Mouse (Mus musculus) cortical plate, adult 2 months (tissue): Measurements from ENCODE around the gene Ppp2r1b. TPM values are rescaled to one million over a fixed set of nuclear protein-coding genes. Genes with fewer than 3 reads are reported as not detected.

Source experiments
- H3K27ac ChIP-seq: fragments of 200-500 bp; 2 replicates; pipeline ENCODE4 v1.5.1; 2012; ENCODE audit warnings: low read length, control low read depth, inconsistent platforms; ENCODE audit not compliant: insufficient read depth
- H3K4me1 ChIP-seq: fragments of 200-500 bp; 2 replicates; pipeline ENCODE4 v1.6.1; 2011; ENCODE audit warnings: low read length; ENCODE audit not compliant: control insufficient read depth, insufficient read depth
- H3K4me3 ChIP-seq: fragments of 200-500 bp; 2 replicates; pipeline ENCODE4 v1.5.1; 2011; ENCODE audit warnings: mild to moderate bottlenecking, low read length, control low read depth; ENCODE audit not compliant: insufficient read depth
- CTCF ChIP-seq: fragments of 200-500 bp; IDR thresholded peaks from 2 replicates; pipeline ENCODE4 v1.5.1; 2011; ENCODE audit warnings: mild to moderate bottlenecking, control low read depth, low read length; ENCODE audit not compliant: insufficient read depth; ENCODE audit errors: extremely low read depth
- POLR2A ChIP-seq: fragments of 200-500 bp; IDR thresholded peaks from 2 replicates; pipeline ENCODE4 v1.6.1; 2011; ENCODE audit warnings: mild to moderate bottlenecking, low read length, control low read depth; ENCODE audit not compliant: insufficient read depth; ENCODE audit errors: extremely low read depth
- polyA plus RNA-seq: library from polyadenylated mRNA; depleted of rRNA; stranded (reverse); fragments of >200 nt; gene quantifications from 2 replicates; pipeline ENCODE4 v1.2.3, GENCODE M21; 2012; rRNA removed

Ppp2r1b gene
- polyA plus RNA-seq, 1 experiment: 14.9 TPM

- TF ChIP-seq POLR2A (no peak), CTCF (no peak)
- H3K4me3 ChIP-seq: no peak overlapping the region
- no peaks in the 10 kb centered on the region for H3K4me1 ChIP-seq
- no peak overlapping the region for H3K27ac ChIP-seq
Measured at GRCm38 (mm10) chr9:50925801-50926200, 80.7 kb downstream of the Ppp2r1b start.

- H3K4me1 ChIP-seq: no peaks in the 10 kb centered on the region
- no peak overlapping the region for H3K27ac ChIP-seq
- no peak overlapping the region for H3K4me3 ChIP-seq
- TF ChIP-seq POLR2A: no peak
- no peak for TF ChIP-seq CTCF
Measured at GRCm38 (mm10) chr9:50929986-50930385, 84.9 kb downstream of the Ppp2r1b start.

- H3K27ac ChIP-seq: no peak overlapping the region
- TF ChIP-seq CTCF: no peak
- no peak for TF ChIP-seq POLR2A
- peaks cover 1% of the 10 kb centered on the region; the same call in 1 of the 2 replicates for H3K4me1 ChIP-seq
- H3K4me3 ChIP-seq: no peak overlapping the region
Measured at GRCm38 (mm10) chr9:50941804-50942401, 96.8 kb downstream of the Ppp2r1b start.

- H3K27ac ChIP-seq: no peak overlapping the region
- H3K4me3 ChIP-seq: no peak overlapping the region
- TF ChIP-seq POLR2A (no peak), CTCF (no peak)
- peaks cover 1% of the 10 kb centered on the region; the same call in 1 of the 2 replicates for H3K4me1 ChIP-seq
Measured at GRCm38 (mm10) chr9:50942711-50943110, 97.6 kb downstream of the Ppp2r1b start.

Other genes with a start within 250 kb of the Ppp2r1b start
- 139 and 145 TPM in 2 replicates for gene Sdhd, start 241.5 kb upstream of the Ppp2r1b start, polyA plus RNA-seq
- gene Timm8b, start 241.4 kb upstream of the Ppp2r1b start, polyA plus RNA-seq: 465 and 504 TPM in 2 replicates
- gene Pih1d2, start 228.0 kb upstream of the Ppp2r1b start, polyA plus RNA-seq: 4.4 and 4.9 TPM in 2 replicates
- 14.1 and 14.7 TPM in 2 replicates for gene Nkapd1, start 227.8 kb upstream of the Ppp2r1b start, polyA plus RNA-seq
- 49.4 and 49.8 TPM in 2 replicates for gene Dlat, start 185.5 kb upstream of the Ppp2r1b start, polyA plus RNA-seq
- gene Dixdc1, start 105.8 kb upstream of the Ppp2r1b start, polyA plus RNA-seq: 47.0 and 47.2 TPM in 2 replicates
- 2.7 and 3.7 TPM in 2 replicates for gene 2310030G06Rik, start 98.8 kb upstream of the Ppp2r1b start, polyA plus RNA-seq
- 267 and 331 TPM in 2 replicates for gene Cryab, start 94.0 kb upstream of the Ppp2r1b start, polyA plus RNA-seq
- 3.8 and 4.9 TPM in 2 replicates for gene Hspb2, start 92.9 kb upstream of the Ppp2r1b start, polyA plus RNA-seq
- 6.6 and 7.9 TPM in 2 replicates for gene Fdxacb1, start 77.1 kb upstream of the Ppp2r1b start, polyA plus RNA-seq
- gene Alg9, start 70.3 kb upstream of the Ppp2r1b start, polyA plus RNA-seq: 22.2 and 23.7 TPM in 2 replicates
- gene 1110032A03Rik, start 69.8 kb upstream of the Ppp2r1b start, polyA plus RNA-seq: 101 and 102 TPM in 2 replicates
- 20.0 and 21.6 TPM in 2 replicates for gene Sik2, start 163.8 kb downstream of the Ppp2r1b start, polyA plus RNA-seq
- gene Btg4, start 215.6 kb downstream of the Ppp2r1b start, polyA plus RNA-seq: not detected in 2 replicates
- gene Layn, start 231.8 kb downstream of the Ppp2r1b start, polyA plus RNA-seq: 5.1 and 5.2 TPM in 2 replicates